In genomic region chr3:96463891-96464290, GRCm38 (mm10) we compare ENCODE assay signal across 11 mouse cellular contexts. TPM values are rescaled to one million over a fixed set of nuclear protein-coding genes. Genes with fewer than 3 reads are reported as not detected.
DNase-seq lines count a peak whose midpoint lies in the region; ATAC-seq and TF ChIP-seq lines count a peak whose summit lies in the region.
"Had no signal": no experiment of that assay in that cellular context is flagged by ENCODE, and none has a peak within 500 bp of the region (broad histone marks: within the 10 kb centered on the region; RNA-seq: fewer than 3 reads in every experiment).

No protein-coding gene starts in this region.

- no peaks in the 10 kb centered on the region for H3K4me1 ChIP-seq in hindbrain, embryonic 11.5 days (replicated peaks; ENCODE audit: control insufficient read depth, insufficient read depth, low read length)
- no peaks in the 10 kb centered on the region for H3K4me1 ChIP-seq in hindbrain, postnatal 0 days (ENCODE audit: insufficient read depth, low read length)
- H3K4me1 ChIP-seq in E14TG2a.4 (replicated peaks; ENCODE audit: low read depth, low read length), result peaks cover 29% of the 10 kb centered on the region
- peaks cover 17% of the 10 kb centered on the region for H3K4me1 ChIP-seq in limb, embryonic 12.5 days (replicated peaks)

- H3K27me3 ChIP-seq in hindbrain, embryonic 11.5 days (ENCODE audit: control insufficient read depth, insufficient read depth, low read length), result peaks cover 7% of the 10 kb centered on the region
- peaks cover 12% of the 10 kb centered on the region; the same call in 1 of the 2 replicates for H3K27me3 ChIP-seq in hindbrain, postnatal 0 days (ENCODE audit: insufficient read depth, low read length)
- no peaks in the 10 kb centered on the region for H3K27me3 ChIP-seq in E14TG2a.4 (ENCODE audit: insufficient read depth, low read length)
- 0 out of 2 replicates have a peak, but pooled peaks cover 7% of the 10 kb centered on the region for H3K27me3 ChIP-seq in limb, embryonic 12.5 days

- peak; percentile 75 for DNase-seq in hindbrain, embryonic 11.5 days (ENCODE audit: low spot score)
- DNase-seq in hindbrain, postnatal 0 days (ENCODE audit: low spot score), result no peak
- DNase-seq in brain, embryonic 14.5 days (ENCODE audit: low read depth), result peak; percentile 26
- DNase-seq in spleen, adult 12 weeks (ENCODE audit: low spot score), result no peak
- DNase-seq in right cerebral cortex, postnatal 25 days, result no peak
- DNase-seq: kidney, postnatal 36 days; lung, adult 18-20 months had no signal

- no peak for TF ChIP-seq POLR2A in brain, embryonic 14.5 days (IDR thresholded peaks at IDR 0.05; ENCODE audit: borderline replicate concordance, extremely low read depth, insufficient read depth, insufficient read length, poor library complexity, severe bottlenecking)

- no peak for ATAC-seq in hindbrain, embryonic 11.5 days (ENCODE audit: low FRiP score)
- ATAC-seq in hindbrain, postnatal 0 days, result no peak
- no peak for ATAC-seq in limb, embryonic 12.5 days (ENCODE audit: insufficient number of reproducible peaks, insufficient read depth, low FRiP score, low TSS enrichment, low read depth)
- no peak for ATAC-seq in granulocyte monocyte progenitor cell, adult 5-6 weeks (replicated peaks; ENCODE audit: poor library complexity, severe bottlenecking)

- H3K4me2 ChIP-seq in hindbrain, embryonic 11.5 days (replicated peaks; ENCODE audit: low read depth, low read length), result peak overlapping the region; percentile 19
- H3K4me2 ChIP-seq in hindbrain, postnatal 0 days (ENCODE audit: low read depth, low read length), result no peak overlapping the region
- peak overlapping the region; percentile 43 for H3K4me2 ChIP-seq in limb, embryonic 12.5 days

- no peaks in the 10 kb centered on the region for H3K9me3 ChIP-seq in hindbrain, embryonic 11.5 days (ENCODE audit: control insufficient read depth, low read length)
- H3K9me3 ChIP-seq in hindbrain, postnatal 0 days (ENCODE audit: low read length), result no peaks in the 10 kb centered on the region
- no peaks in the 10 kb centered on the region for H3K9me3 ChIP-seq in E14TG2a.4 (ENCODE audit: low read length)
- no peaks in the 10 kb centered on the region for H3K9me3 ChIP-seq in limb, embryonic 12.5 days
- H3K9me3 ChIP-seq: G1E had no signal

- H3K36me3 ChIP-seq in hindbrain, embryonic 11.5 days (ENCODE audit: control insufficient read depth, insufficient read depth, low read length), result no peaks in the 10 kb centered on the region
- no peaks in the 10 kb centered on the region for H3K36me3 ChIP-seq in hindbrain, postnatal 0 days (ENCODE audit: insufficient read depth, low read length)
- no peaks in the 10 kb centered on the region for H3K36me3 ChIP-seq in E14TG2a.4 (ENCODE audit: insufficient read depth, low read length)
- H3K36me3 ChIP-seq in limb, embryonic 12.5 days, result no peaks in the 10 kb centered on the region
- H3K36me3 ChIP-seq: G1E had no signal

- H3K27ac ChIP-seq in hindbrain, embryonic 11.5 days (ENCODE audit: low read depth, low read length), result no peak overlapping the region
- H3K27ac ChIP-seq in hindbrain, postnatal 0 days, result no peak overlapping the region
- no peak overlapping the region for H3K27ac ChIP-seq in limb, embryonic 12.5 days

- no peak for TF ChIP-seq CTCF in hindbrain, postnatal 0 days (IDR thresholded peaks at IDR 0.05; ENCODE audit: low read depth)
- TF ChIP-seq CTCF in E14TG2a.4 (conservative IDR thresholded peaks at IDR 0.05; ENCODE audit: low read length), result no peak
- no peak for TF ChIP-seq CTCF in brain, embryonic 14.5 days (IDR thresholded peaks at IDR 0.05; ENCODE audit: borderline replicate concordance, extremely low read depth, insufficient read depth, insufficient read length)

- WGBS in hindbrain, embryonic 11.5 days, result 1% methylated on average over 25 of the region's 25 CpGs
- 16% methylated on average over 25 of the region's 25 CpGs for WGBS in hindbrain, postnatal 0 days
- 3% methylated on average over 25 of the region's 25 CpGs for WGBS in limb, embryonic 12.5 days

- H3K9ac ChIP-seq in hindbrain, embryonic 11.5 days (ENCODE audit: low read depth, low read length), result no peak overlapping the region; the same call in 1 of the 2 replicates
- no peak overlapping the region for H3K9ac ChIP-seq in hindbrain, postnatal 0 days (replicated peaks; ENCODE audit: low read length)
- H3K9ac ChIP-seq in limb, embryonic 12.5 days (replicated peaks), result 0 out of 2 replicates have a peak overlapping the region, but pooled peaks have one; percentile 27

- no peak overlapping the region for H3K4me3 ChIP-seq in hindbrain, embryonic 11.5 days (ENCODE audit: low read depth, low read length)
- no peak overlapping the region for H3K4me3 ChIP-seq in hindbrain, postnatal 0 days (ENCODE audit: low read length)
- peak overlapping the region; percentile 61 for H3K4me3 ChIP-seq in E14TG2a.4 (replicated peaks; ENCODE audit: low read length)
- peak overlapping the region; percentile 22 for H3K4me3 ChIP-seq in limb, embryonic 12.5 days (replicated peaks)

RNA-seq across cellular contexts. Expression of gene BC107364, which starts 11.8 kb away (rescaled TPM):
- not detected in 2 replicates for polyA plus RNA-seq in hindbrain, embryonic 11.5 days (2014; fragmentation: Nextera tagmentation; extraction: Ambion mirVana)
- not detected in 2 replicates for total RNA-seq in hindbrain, postnatal 0 days (2014; rRNA removed)
- polyA plus RNA-seq in hindbrain, postnatal 0 days (2015; fragmentation: Nextera tagmentation; extraction: Ambion mirVana), result not detected in 2 replicates
- 0.05 TPM in 1 of 2 replicates, not detected in the other for polyA plus RNA-seq in brain, embryonic 14.5 days (2012; rRNA removed)
- polyA plus RNA-seq in limb, embryonic 12.5 days (2016; fragmentation: Nextera tagmentation; extraction: Ambion mirVana), result not detected in 2 replicates
- total RNA-seq in granulocyte monocyte progenitor cell, adult 5-6 weeks (2014; fragmentation: Nextera tagmentation), result not detected in 2 replicates
- total RNA-seq in granulocyte monocyte progenitor cell, adult 5-6 weeks (2017), result not detected in 2 replicates
- polyA plus RNA-seq: G1E had no signal

Comparison
In these comparisons a context has a peak if more than half of its experiments do, and no peak if none do; other contexts are left out.
1. DNase-seq: peak in hindbrain, embryonic 11.5 days (single experiment) and brain, embryonic 14.5 days (single experiment); none in hindbrain, postnatal 0 days (single experiment), spleen, adult 12 weeks (single experiment) and right cerebral cortex, postnatal 25 days (single experiment).
2. H3K4me3 ChIP-seq: peak in E14TG2a.4 (single experiment) and limb, embryonic 12.5 days (single experiment); none in hindbrain, embryonic 11.5 days (single experiment) and hindbrain, postnatal 0 days (single experiment).